Mouse (Mus musculus) c-Kit-positive CD71-negative TER-119-negative erythroid progenitor cells, embryonic 14.5 days (primary cell): ENCODE measurements at regions not wholly inside any gene's neighbourhood (a gene's known extent, or its start where the extent isn't known, plus 50 kb on each side); places are given as distances from the start of the nearest gene placed in this dataset.

Source experiments
- DNase-seq: peaks from one replicate; pipeline ENCODE4 v3.0.0-alpha.2; 2013; ENCODE audit warnings: low read depth

DNA sequence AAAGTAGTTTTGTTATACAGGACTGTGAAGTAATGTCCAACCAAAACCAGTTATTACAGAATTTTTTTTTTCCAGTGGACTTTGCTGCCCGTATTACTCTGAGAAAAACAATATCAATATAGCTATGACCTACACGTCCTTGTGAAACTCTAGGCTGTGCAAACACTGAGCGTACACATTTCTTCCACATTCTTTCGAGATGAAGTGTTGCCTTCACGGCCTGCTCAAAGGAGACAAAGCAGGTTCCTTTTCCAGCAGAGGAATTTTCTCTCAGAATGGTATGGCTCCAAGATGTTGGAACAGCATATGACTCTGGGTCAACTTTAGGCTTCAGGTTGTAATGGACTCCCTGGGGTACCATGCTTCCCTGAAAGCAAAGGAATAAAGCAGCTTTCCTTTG, 463.6 kb downstream of the Epha4 start:
- no peak for DNase-seq

DNA sequence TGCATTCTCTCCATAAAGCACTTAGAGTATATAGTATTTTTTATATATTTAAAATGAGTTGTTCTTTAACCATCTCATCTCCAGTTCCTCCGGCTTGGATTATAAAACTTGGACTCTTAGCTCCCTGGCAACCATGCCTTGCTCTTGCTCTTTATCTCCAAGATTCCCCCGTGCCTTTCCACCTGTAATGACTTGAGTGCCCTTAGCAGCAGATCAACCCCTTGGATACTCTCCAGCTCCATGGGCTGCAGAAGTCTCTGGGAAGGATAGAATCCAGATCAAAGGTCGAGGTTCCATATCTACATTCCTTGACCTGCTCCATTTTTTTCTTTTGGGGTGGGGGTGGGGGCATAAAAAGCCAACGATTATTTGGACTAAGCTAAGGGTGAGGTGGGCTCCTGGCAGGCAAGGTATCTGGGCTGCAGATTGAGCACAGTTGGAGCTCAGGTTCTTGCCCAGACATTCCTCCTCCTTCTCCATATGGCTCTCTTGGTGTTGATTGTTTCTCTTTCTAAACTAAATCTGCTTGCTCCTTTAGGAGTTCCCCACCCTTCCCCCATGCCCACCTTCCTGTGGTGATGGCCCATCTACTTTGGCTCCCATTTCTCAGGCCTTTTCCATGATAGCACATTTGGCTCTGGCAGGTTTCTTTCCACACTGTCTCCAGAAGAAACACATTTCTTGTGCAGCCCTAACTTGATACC, 460.9 kb downstream of the Epha4 start:
- no peak for DNase-seq

DNA sequence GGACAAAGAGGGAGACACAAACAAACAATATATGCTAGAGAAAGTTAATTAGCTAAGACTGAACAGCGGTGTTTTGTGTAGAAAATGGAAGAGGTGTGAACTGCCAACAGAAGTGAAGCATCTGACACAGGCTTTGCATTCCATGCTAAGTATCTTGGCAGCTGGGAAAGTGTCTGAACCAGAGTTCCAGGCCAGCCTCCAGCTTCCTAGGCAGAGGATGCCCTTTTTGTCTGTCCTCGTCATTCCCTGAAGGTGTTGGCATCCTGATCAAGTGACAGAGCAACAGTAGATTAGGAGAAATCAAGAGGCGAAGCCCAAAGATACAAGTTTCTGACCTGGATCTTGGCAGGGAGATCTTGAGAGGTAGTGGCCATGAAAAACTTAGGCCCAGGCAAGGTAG, 452.4 kb downstream of the Epha4 start:
- no peak for DNase-seq

DNA sequence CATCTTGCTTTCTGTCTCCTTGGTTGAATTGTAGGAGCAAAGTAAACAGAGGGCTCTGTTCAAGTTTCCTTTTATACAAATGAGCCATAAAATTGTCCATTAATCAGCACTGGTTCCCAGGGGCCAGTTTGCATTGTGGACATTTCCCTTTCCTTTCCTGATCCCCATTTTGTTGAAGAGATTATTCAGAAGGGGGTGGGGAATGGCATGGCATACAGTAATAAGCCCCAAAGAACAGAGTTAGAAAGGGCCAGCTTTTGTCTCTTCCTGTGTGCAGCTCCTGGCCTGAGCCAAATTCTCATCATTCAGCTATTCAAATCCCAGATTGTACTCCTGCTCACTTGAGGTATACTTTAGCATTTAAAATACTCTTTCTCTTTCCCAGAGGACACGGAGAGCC, 441.8 kb downstream of the Epha4 start:
- DNase-seq: no peak

DNA sequence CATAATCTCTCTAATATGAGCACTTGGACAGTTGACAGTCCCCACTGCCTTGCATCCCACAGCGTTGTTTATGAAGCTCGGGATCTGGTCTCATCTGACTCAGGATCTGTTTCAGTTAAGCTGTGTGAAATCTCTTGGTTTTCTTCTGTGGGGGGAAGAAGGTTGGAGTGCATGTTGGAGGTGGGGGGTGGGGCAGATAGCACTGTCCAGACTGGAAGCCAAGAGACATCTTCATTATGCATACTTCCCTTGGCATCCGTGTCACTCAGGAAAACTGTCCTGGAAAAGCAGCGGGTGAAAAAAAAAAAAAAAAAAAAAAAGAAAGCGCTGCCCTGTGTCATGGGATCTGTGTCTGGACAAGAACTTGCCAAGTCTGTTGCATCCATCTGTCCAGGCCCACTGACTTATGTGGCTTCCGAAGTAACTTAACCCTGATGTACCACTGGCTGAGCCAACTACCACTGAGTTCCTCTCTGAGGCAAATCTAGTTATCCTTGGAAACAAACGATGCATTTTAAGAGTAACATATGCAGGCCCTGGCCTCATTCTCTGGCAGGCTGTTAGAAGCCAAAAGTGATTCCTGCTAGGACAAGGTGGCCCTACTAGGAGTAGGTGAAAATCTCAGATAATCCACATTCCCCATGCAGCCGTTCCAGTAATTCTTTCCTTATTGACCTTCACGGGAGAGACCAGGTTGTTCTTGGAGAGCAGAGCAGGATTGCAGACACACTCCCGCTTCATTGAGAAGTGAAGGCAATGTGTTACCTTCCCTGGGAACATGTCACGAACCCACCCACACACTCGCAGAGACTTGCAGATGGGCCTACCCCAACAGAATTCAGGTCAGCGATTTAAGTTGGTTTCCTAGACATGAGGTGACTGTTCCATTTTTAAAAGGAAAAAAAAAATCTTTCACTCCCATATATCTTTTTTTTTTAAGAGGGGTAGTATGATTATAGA, 439.7 kb downstream of the Epha4 start:
- DNase-seq: no peak

DNA sequence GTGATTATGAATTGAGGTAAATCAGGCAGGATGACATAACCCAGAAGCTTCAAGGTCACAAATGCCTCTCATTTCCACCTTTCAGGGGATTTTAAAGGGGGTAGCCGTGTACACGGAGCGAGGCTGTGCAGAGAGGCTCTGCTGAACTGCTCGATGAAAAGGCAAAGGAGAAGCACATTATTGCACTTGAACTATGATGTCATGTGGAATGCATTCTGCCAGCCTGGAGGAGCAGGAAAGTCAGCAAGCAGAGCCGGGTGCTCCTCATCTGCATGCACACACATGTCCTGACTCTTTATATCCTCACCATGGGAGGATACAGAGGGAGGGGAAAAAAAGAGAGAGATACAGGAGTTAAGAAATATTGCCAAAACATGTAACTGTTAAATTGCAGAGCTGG, 434.1 kb downstream of the Epha4 start:
- no peak for DNase-seq

DNA sequence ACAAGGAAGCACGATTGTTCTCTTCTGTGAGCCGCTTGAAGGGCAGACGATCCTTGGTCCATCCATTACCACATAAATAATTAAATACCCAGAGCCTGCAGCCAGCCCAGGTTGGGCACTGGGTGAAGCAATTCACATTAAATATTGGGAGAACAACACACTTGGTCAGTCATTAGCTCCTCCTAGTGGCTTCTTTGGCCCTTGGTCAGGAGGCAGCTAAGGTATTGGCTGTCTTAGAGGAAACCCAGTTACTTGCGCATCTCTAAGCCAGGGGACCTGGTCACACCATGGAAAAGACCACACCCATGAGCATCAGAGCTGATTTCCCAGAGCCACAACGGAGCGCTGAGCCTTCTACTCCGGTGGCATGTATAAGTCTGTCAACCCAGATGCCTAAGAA, 433.2 kb downstream of the Epha4 start:
- DNase-seq: no peak

DNA sequence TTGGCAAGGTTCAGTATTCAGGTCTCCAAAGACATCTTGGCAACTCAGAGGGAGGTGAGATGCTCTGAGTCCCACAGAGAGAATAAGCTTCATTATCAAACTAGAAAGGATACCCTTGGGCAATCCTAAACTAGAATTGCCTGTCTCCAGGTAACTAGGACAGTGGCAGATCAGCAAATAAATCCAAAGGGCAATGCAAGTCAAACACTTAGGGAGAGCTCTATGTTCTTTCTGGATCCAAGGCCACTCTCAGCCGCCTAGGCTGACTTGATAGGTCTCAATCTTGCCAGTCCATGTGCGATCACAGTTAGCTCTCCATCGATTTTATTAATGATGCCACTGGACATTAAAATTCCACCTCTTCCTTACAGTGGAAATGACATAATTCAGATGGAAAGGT, 432.5 kb downstream of the Epha4 start:
- no peak for DNase-seq

DNA sequence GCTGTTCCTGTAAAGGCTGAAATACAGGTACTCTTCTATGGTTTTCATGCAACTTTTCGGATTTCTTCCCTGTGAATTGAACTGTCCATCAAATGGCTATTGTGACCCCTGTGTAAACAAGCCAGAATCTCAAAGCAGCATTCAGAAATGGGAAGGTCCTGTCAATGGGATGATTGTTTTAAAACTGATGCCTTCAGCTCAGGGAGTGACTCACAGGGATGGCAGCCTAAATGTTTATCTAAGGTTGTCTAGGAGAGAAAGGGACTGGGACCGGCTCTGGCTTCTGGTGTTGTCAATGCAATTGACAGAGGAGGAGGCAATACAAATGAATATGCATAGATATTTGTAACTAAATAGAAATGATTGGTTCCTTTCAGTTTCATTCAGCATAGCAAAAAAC, 421.3 kb downstream of the Epha4 start:
- no peak for DNase-seq

DNA sequence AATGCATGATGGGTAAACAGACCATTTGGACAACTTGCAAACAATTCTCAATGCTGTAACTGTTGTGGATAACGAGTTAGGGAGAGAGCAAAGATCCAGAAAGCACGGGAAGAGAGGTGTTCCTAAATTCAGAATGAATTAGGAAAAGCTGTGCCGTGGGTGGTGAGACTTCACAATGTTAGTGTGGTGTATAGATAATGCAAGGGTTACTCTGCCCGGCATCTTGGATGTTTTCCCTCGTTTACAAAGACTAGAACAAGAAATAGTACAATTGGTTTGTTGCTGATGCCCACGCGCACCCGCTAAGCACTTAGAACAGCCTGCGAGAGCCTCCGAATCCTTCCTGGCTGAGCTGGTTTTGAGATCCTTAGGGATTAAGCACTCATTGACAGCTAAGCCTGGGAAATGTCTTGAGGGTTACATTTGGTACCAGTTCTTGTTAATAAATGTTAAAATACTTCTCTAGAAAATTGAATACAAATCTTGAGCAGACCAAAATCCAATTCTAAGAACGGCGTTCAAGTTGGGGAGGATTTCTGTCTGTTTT, 413.1 kb downstream of the Epha4 start:
- DNase-seq: no peak

DNA sequence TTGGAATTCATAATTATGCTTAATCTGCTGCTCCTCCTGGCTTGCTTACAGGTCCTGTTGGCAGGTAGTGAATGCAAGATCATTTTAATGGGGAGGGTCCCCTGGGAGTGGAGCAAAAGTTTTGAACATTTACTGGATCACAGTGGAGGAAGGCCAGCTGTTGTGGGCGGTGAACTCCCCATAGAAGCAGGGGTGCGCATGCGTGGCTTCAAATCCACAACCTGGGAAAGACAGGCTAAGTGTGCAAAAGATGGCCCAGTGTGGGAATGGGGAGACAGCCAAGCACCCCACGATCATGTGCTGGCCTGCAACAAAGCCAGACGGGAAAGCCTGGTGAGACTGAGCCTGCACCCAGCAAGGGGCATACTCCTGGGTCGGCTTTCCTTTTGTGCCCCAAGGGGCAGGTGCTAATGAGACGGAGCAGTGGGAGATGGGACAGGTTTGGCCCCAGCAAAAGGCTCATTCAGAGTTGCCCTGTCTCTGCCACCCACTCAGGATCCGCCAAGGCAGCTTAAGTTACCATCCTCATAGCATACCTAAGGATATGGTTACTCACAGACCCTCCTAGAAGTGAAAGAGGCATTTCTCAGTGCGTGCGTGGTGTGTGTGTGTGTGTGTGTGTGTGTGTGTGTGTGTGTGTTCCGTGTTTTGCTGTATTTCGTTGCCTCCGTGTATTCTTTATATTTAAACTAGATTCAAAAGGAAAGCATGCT, 412.3 kb downstream of the Epha4 start:
- no peak for DNase-seq

DNA sequence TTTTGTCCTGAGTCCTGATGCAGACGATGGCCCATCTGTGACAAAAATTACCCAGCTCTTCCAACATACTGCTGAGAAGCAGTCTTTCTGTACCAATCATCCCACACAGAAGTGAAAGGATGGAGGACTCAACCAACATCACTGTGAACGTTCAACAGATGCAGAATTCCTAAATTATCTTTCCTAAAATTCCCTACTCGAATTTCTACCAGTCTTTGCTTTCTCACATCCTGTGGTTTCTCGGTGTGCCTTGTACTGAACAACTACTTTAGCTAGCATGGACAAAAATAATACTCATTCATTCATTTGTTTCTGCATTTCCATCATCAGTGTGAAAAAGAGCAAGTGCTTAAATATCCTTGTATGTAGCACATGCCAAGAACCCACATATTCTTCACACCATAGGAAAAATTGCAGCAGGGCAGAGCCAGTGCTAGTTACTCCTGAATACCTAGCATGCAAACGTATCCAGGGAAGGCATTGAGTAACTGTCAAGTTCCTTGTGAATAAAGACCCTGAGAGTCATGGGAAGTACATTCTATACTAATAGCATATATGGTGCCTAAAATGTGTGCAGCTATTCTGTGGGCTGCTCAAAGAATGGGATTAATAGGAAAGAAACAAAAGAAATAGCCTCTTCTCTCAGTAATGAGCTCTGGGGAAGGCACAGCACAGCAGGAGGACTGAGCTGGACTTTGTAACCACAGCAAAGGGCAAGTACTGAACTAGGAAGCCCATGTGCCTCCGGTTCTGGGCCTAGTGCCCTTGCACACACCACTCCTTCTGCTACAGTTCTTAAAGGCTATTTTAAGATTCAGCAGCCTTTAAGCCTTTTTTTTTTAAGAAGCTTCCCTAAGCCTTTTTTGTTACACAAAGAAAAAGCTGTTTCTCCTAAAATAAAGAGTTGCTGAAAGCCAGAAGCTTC, 404.8 kb downstream of the Epha4 start:
- no peak for DNase-seq

DNA sequence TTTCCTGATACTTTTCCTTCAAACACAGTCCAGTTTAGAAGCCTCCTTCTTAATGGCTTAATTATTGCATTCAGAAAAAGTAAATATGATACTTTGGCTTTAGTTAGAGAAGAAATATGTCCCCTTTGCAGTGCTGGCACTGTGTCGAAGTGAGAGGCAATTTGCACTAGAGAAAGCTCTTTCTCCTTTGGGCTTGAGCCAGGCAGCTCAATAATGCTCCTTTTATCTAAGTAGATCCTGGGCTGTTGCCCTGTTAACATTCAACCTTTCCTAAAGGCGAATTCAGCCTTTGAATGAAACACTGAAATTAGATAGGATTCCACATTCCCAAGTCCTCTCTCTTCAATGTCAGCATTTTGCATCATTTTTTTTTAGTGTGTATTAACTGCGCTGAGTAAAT, 386.5 kb downstream of the Epha4 start:
- DNase-seq: no peak

DNA sequence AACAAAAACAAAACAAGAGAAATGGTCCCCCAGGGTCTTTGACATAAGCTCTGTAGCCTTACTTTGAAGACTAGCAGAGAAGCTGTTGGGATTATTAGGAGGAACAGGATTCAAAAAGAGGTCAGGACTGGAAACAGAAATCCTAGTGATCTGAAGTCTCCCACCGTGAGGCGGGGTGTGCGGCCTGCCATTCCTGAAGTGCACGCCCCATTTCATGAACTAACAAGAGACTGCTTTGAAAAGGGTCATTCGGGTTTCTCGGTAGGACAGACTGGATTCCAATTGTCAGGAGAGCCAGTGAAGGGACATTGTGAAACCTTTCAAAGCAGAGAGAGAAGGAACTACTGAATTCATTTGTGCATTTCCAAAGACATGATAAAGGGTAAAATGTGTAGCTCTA, 377.2 kb downstream of the Epha4 start:
- DNase-seq: no peak

DNA sequence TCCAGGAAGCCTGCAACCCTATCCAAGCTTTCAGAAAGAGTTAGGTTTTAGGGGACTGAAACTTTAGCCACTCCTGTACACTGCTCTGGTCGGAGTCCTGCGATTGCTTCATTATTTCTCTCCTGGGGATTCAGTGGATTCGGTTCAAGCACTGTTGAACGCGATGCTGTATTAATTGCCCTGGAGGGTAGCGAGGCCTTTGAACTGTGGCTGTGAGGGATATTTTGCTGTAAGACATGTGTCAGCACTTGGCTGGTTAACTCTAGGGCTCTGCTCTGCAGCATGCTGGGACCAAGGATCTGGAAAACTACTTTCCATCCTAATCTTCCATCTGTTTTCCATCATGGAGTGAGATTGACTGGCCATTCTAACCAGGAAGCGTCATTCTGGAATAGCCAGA, 374.0 kb downstream of the Epha4 start:
- no peak for DNase-seq

DNA sequence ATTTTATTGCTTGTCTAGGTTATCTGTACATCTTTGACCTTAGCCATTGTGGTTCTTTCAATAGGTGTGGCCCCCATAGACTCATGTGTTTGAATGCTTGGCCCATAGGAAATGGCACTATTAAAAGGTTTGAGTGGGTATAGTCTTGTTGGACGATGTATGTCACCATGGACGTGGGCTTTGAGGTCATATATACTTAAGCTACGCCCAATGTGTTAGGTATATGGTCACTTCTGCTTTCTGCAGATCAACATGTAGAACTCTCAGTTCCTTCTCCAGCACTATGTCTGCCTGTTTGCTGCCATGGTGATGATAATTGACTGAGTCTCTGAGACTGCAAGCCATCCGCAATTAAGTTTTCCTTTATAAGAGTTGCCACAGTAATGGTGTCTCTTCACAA, 366.8 kb downstream of the Epha4 start:
- DNase-seq: no peak

DNA sequence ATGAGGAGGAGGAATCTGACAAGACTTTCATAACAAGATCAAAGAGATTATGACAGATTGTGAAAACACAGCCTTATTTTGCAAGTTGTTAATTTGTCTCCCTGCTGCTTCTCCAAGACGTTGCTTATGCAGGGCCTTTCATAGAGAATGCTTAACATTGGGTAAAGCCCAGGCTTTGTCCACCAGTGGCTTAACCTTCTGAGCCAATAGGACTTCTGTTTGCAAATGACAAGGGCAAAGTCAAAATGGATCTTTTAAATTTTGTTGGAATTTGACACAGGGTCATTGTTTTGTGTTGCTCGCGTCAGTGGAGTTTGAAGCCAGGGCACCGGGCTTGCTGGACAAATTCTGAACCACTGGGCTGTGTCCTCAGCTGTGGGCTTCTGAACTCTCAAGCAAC, 346.6 kb downstream of the Epha4 start:
- DNase-seq: no peak

DNA sequence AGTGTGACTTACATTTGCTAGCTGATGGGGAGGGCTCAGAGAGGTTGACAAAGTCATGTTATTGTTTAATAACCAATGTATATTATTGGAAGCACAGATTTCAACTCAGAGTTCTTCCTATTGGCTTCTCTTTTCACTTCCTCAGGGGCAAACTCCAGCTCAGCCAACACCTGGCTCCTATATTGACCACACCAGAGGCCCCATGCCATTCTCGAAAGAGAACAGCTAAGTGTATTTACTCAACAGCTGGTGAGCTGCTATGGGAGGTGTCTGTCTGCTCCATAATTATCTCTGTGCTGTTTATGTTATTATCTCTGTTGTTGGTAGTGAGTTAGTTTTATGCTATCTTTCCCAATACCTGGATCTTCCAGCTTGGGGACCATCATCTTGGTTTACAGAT, 342.4 kb downstream of the Epha4 start:
- no peak for DNase-seq

DNA sequence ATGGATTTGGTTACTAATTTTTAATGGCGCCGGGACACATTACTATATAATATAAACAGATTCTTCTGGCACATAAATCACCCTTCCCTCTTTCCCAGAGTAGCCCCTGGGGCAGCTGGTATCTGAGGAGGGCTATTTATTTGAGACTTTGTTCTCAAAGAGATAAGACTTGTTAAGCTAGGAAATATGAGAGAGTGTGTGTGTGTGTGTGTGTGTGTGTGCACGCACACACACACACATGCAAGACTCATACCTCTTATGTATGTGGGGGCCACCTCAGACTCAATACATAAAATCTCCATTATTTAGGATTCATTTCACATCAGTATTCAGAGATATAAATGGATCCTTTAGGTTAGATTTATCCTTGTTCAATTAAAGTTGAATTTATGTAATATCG, 340.1 kb downstream of the Epha4 start:
- DNase-seq: no peak

DNA sequence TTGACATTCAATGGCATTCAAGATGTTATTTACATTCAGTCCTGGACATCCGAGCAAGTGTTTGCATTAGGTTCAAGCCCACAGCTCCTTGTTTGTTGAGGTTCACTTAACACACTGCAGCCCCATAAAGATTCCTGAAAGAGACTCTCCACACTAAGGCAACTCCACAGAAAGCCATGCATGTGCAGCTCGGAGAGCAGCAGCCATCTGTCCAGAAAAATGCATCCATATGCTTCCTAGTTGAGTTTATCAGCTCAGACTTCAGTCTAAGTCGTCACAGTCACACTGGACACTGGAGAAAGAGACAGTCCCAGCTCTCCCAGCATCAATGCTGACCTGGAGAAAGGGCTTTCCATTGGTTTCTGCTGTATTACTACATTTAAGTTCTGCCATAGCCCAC, 339.7 kb downstream of the Epha4 start:
- no peak for DNase-seq

DNA sequence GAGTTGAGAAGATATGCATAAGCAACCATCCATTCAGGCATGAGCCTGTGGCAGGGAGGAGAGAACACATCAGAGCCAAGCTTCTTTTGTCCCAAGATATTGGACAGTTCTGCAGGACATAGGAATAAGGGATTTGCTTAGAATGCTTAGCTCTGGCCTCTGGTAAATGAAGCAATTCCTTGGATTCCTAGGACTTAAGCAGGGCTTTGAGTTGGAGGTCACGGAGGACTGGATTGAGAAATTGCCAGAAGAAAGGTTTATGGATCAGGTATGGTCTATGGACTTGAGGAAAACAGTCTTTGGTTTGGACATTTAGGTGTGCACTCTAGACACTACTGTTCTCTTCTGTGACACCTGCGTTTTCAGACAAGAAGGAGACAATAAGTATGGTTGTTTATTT, 338.4 kb downstream of the Epha4 start:
- DNase-seq: no peak

DNA sequence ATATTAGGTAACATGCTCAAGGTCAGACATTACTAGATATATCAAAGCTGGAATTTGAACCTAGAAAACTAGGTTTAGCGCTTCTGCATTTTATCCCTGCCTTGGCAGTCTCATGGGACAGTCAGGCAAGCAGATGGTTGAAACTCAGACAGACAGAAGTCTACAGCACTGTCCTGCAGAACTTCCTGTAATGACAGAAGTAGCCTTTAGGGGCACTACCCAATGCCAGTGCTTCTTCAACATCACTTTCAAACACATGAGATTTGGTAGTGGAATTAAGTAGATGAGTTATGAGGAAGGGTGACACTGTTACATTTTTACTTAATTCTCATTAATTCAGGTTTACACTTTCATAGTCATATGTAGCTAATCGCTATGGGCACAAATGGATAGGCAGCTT, 330.9 kb downstream of the Epha4 start:
- DNase-seq: no peak
